Mouse (Mus musculus) right cerebral cortex, postnatal 25 days (tissue): ENCODE measurements around the gene Zfp93.
"Not testable (repeated sequence)": the region's sequence is repeated elsewhere in the genome, so short reads cannot be mapped to it uniquely, and the experiment has no call there.

Experiments
- DNase-seq: peaks from one replicate; pipeline ENCODE4 v3.0.0; 2022

The Zfp93 gene

GRCm38 (mm10) chr7:24270288-24270672 lies at the start of gene Zfp93:
TSS of gene Zfp93 (plus strand) at chr7:24270420.
- DNase-seq = peak; percentile 83

- peak; percentile 83 for DNase-seq
Measured at GRCm38 (mm10) chr7:24237040-24237791, 33.0 kb upstream of the Zfp93 start, which contains the start of gene Zfp109. TSS of gene Zfp109 (minus strand) at chr7:24237560.

- DNase-seq = no peak
Measured at GRCm38 (mm10) chr7:24253779-24254615, 16.2 kb upstream of the Zfp93 start.

GRCm38 (mm10) chr7:24254633-24255474 lies 15.4 kb upstream of the Zfp93 start, which contains the start of gene Zfp108:
TSS of gene Zfp108 (plus strand) at chr7:24254794.
- DNase-seq = peak; percentile 85

- no peak for DNase-seq
Measured at GRCm38 (mm10) chr7:24259306-24259999, 10.8 kb upstream of the Zfp93 start.

- DNase-seq = no peak
Measured at GRCm38 (mm10) chr7:24260000-24260312, 10.3 kb upstream of the Zfp93 start.

- no peak for DNase-seq
Measured at GRCm38 (mm10) chr7:24268176-24269155, 1.8 kb upstream of the Zfp93 start.

- DNase-seq = no peak
Measured at GRCm38 (mm10) chr7:24269256-24269655, 964 bp upstream of the Zfp93 start.

- no peak for DNase-seq
Measured at GRCm38 (mm10) chr7:24269667-24270287, 443 bp upstream of the Zfp93 start.

GRCm38 (mm10) chr7:24271191-24271590 lies 971 bp downstream of the Zfp93 start:
- DNase-seq = no peak

GRCm38 (mm10) chr7:24274456-24274855 lies 4.2 kb downstream of the Zfp93 start:
- DNase-seq = no peak

GRCm38 (mm10) chr7:24278771-24279170 lies 8.6 kb downstream of the Zfp93 start:
- DNase-seq = not testable (repeated sequence)

GRCm38 (mm10) chr7:24280031-24280857 lies 10.0 kb downstream of the Zfp93 start:
- DNase-seq = no peak

GRCm38 (mm10) chr7:24280858-24281145 lies 10.6 kb downstream of the Zfp93 start:
- DNase-seq = no peak

GRCm38 (mm10) chr7:24286090-24286489 lies 15.9 kb downstream of the Zfp93 start:
- DNase-seq = no peak

GRCm38 (mm10) chr7:24286916-24287315 lies 16.7 kb downstream of the Zfp93 start:
- no peak for DNase-seq

GRCm38 (mm10) chr7:24287670-24288069 lies 17.4 kb downstream of the Zfp93 start:
- DNase-seq = no peak

GRCm38 (mm10) chr7:24288512-24288911 lies 18.3 kb downstream of the Zfp93 start:
- DNase-seq = peak; percentile 38

- DNase-seq = no peak
Measured at GRCm38 (mm10) chr7:24290106-24290693, 20.0 kb downstream of the Zfp93 start.
